Mouse (Mus musculus): ENCODE measurements around the gene Atp2c2. TPM values are rescaled to one million over a fixed set of nuclear protein-coding genes. Genes with fewer than 3 reads are reported as not detected.

The Atp2c2 gene
- polyA plus RNA-seq, 1 experiment from 2014 or later: 2.3 TPM

DNA sequence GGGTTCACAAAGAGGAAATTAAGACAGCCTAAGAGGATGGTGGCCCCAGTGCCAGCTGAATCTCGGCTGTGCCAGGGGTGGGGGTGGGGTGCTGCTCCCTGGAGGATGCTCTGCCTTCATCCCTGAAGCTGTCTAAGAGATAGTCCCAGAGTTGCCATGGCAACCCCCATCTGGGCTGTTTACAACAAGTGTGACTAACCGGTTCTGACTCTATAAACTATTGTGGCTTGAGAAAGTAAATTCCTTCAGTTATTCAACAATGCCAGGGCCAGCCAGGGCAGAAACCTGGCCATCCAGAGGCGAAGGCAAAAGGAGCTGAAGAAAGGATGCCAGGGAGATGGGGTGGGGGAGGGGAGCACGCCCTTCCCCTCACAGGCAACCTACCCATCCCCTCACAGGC lies 101.4 kb downstream of the Atp2c2 start:
- DNase-seq (ENCODE audit: low spot score): no peak

GRCm38 (mm10) chr8:119802592-119802991 lies 102.8 kb downstream of the Atp2c2 start:
- DNase-seq (ENCODE audit: low spot score): no peak
- Histone ChIP-seq H3K4me1 (peaks cover 27% of the 10 kb centered on the region), H3K27ac (no peak overlapping the region), H3K27me3 (ENCODE audit: low read depth, poor library complexity, severe bottlenecking) (no peaks in the 10 kb centered on the region), H3K9me3 (replicated peaks) (no peaks in the 10 kb centered on the region), H3K36me3 (peaks cover under 1% of the 10 kb centered on the region; the same call in 1 of the 2 replicates), H3K4me3 (no peak overlapping the region)
- 88% methylated on average over 1 of the region's 1 CpGs for WGBS

More for the DNA sequence above, 101.4 kb downstream of the Atp2c2 start:
- WGBS: 17% methylated on average over 4 of the region's 4 CpGs
- H3K9me3 ChIP-seq (replicated peaks): no peaks in the 10 kb centered on the region
- H3K27ac ChIP-seq: no peak overlapping the region
- no peaks in the 10 kb centered on the region for H3K36me3 ChIP-seq
- peaks cover 35% of the 10 kb centered on the region for H3K4me1 ChIP-seq
- H3K4me3 ChIP-seq: no peak overlapping the region
- H3K27me3 ChIP-seq (ENCODE audit: low read depth, poor library complexity, severe bottlenecking): no peaks in the 10 kb centered on the region

DNA sequence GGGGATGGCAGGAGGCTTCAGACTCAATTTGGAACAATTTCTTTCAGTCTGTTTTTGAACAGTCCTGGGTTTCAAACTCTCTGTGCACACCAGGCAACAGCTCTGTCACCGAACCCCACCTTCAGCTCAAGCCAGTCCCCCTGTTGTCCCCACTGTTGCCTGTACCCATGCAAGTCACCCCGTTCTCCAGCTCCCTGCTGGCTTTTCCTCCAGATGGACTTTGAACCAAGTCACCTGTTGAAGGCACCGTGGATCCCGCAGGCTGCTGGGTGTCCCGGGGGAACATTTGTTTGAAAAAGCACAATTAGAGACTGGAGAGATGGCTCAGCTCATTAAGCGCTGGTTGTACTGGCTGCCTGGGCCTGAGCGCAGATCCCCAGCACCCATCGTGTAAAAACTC lies 105.5 kb downstream of the Atp2c2 start:
- 83% methylated on average over 8 of the region's 8 CpGs for WGBS
- Histone ChIP-seq H3K27me3 (ENCODE audit: low read depth, poor library complexity, severe bottlenecking) (no peaks in the 10 kb centered on the region), H3K27ac (no peak overlapping the region), H3K9me3 (replicated peaks) (no peaks in the 10 kb centered on the region), H3K4me1 (peaks cover 14% of the 10 kb centered on the region; the same call in 1 of the 2 replicates), H3K4me3 (no peak overlapping the region), H3K36me3 (peaks cover 24% of the 10 kb centered on the region)
- DNase-seq (ENCODE audit: low spot score): no peak

DNA sequence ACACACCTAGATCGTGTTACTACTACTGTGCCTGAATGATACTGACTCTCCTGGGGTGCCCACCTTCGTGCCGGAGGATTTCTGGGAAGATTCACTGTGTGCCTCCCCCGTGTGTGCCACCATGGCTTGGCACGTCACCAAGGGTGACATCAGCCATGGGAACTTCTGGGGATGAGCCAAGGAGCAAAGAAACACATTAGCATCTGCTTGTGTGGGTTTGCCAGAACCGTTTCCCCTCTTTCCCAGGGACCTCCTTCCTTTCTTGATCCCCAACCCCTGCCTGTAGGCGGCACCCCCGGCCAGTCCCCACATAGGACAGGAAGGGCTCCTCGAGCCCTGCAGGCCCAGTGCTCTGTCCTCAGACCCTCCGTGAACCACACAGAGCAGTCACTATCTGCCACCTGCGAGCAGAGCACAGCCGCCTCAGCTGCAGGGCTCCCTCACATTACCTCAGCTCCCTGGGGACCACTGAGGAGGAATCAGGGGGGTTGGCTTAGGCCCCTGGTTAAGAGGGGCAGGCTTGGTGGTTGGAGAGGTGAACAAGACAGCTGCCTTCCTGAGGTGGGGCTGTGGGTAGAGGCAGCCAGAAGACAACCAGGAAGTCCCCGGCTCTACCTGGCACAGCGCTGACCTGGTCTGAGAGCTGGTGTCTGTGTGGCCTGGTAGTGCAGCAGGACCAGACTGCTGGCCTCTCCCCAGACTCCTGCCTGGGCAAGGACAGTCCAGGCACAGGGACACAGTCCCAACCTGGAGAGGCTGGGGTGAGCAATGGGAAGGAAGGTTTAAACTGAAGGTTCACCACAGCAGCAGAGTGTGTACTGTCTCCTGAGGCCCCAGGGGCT lies 106.8 kb downstream of the Atp2c2 start:
- no peak overlapping the region for H3K4me3 ChIP-seq
- DNase-seq (ENCODE audit: low spot score): no peak
- 0 out of 2 replicates have a peak, but pooled peaks cover 10% of the 10 kb centered on the region for H3K4me1 ChIP-seq
- H3K9me3 ChIP-seq (replicated peaks): no peaks in the 10 kb centered on the region
- H3K36me3 ChIP-seq: peaks cover 24% of the 10 kb centered on the region
- no peaks in the 10 kb centered on the region for H3K27me3 ChIP-seq (ENCODE audit: low read depth, poor library complexity, severe bottlenecking)
- WGBS: 87% methylated on average over 14 of the region's 14 CpGs
- H3K27ac ChIP-seq: no peak overlapping the region

Other genes starting within 250 kb of the Atp2c2 start
- 0.05 and 0.11 TPM in 2 replicates for gene Slc38a8, start 198.3 kb upstream of the Atp2c2 start, polyA plus RNA-seq (2016; fragmentation: Nextera tagmentation; extraction: Ambion mirVana)
- gene Mbtps1, start 141.3 kb upstream of the Atp2c2 start, polyA plus RNA-seq (2016; fragmentation: Nextera tagmentation; extraction: Ambion mirVana): 120 and 129 TPM in 2 replicates
- 28.2 and 33.5 TPM in 2 replicates for gene Hsdl1, start 124.8 kb upstream of the Atp2c2 start, polyA plus RNA-seq (2016; fragmentation: Nextera tagmentation; extraction: Ambion mirVana)
- 0.06 and 0.14 TPM in 2 replicates for gene Dnaaf1, start 124.8 kb upstream of the Atp2c2 start, polyA plus RNA-seq (2016; fragmentation: Nextera tagmentation; extraction: Ambion mirVana)
- 15.8 and 16.0 TPM in 2 replicates for gene Taf1c, start 94.8 kb upstream of the Atp2c2 start, polyA plus RNA-seq (2016; fragmentation: Nextera tagmentation; extraction: Ambion mirVana)
- gene Adad2, start 87.3 kb upstream of the Atp2c2 start, polyA plus RNA-seq (2016; fragmentation: Nextera tagmentation; extraction: Ambion mirVana): not detected in 2 replicates
- gene Kcng4, start 64.3 kb upstream of the Atp2c2 start, polyA plus RNA-seq (2016; fragmentation: Nextera tagmentation; extraction: Ambion mirVana): 0.04 TPM in 1 of 2 replicates, not detected in the other
- gene Wfdc1, start 33.6 kb upstream of the Atp2c2 start, polyA plus RNA-seq (2016; fragmentation: Nextera tagmentation; extraction: Ambion mirVana): 0.10 TPM in 1 of 2 replicates, not detected in the other
- gene Tldc1, start 78.4 kb downstream of the Atp2c2 start, polyA plus RNA-seq (2016; fragmentation: Nextera tagmentation; extraction: Ambion mirVana): 13.1 and 14.6 TPM in 2 replicates
- gene Cotl1, start 140.5 kb downstream of the Atp2c2 start, polyA plus RNA-seq (2016; fragmentation: Nextera tagmentation; extraction: Ambion mirVana): 53.2 and 94.6 TPM in 2 replicates
- 7.2 and 7.9 TPM in 2 replicates for gene Klhl36, start 162.3 kb downstream of the Atp2c2 start, polyA plus RNA-seq (2016; fragmentation: Nextera tagmentation; extraction: Ambion mirVana)
- 226 and 235 TPM in 2 replicates for gene Usp10, start 210.4 kb downstream of the Atp2c2 start, polyA plus RNA-seq (2016; fragmentation: Nextera tagmentation; extraction: Ambion mirVana)
- 2.3 and 2.5 TPM in 2 replicates for gene Gm20388, start 210.8 kb downstream of the Atp2c2 start, polyA plus RNA-seq (2016; fragmentation: Nextera tagmentation; extraction: Ambion mirVana)